Mouse (Mus musculus) midbrain, embryonic 16.5 days (tissue): Measurements from ENCODE around the gene Cntn5. TPM values are rescaled to one million over a fixed set of nuclear protein-coding genes. Genes with fewer than 3 reads are reported as not detected.

ENCODE experiments used
- ATAC-seq: fragments of 200-750 bp; cut with Nextera tagmentation; 2 replicates; pipeline ENCODE4 v1.8.0; 2017; ENCODE audit warnings: moderate TSS enrichment
- H3K27ac ChIP-seq: fragments of 300-500 bp; sonication (generic); 2 replicates; pipeline ENCODE4 v1.5.1; 2014; ENCODE audit warnings: mild to moderate bottlenecking, low read length, mixed read lengths
- H3K27me3 ChIP-seq: fragments of 300-500 bp; sonication (generic); 2 replicates; pipeline ENCODE4 v1.6.1; 2014; ENCODE audit warnings: low read depth, low read length, mixed read lengths; ENCODE audit not compliant: control insufficient read depth, insufficient read depth
- H3K36me3 ChIP-seq: fragments of 300-500 bp; sonication (generic); 2 replicates; pipeline ENCODE4 v1.6.1; 2014; ENCODE audit warnings: mild to moderate bottlenecking, low read length, moderate library complexity, mixed read lengths; ENCODE audit not compliant: control insufficient read depth, insufficient read depth
- H3K4me1 ChIP-seq: fragments of 300-500 bp; sonication (generic); 2 replicates; pipeline ENCODE4 v1.6.1; 2014; ENCODE audit warnings: mild to moderate bottlenecking, low read length, mixed read lengths; ENCODE audit not compliant: control insufficient read depth, insufficient read depth
- H3K4me2 ChIP-seq: fragments of 300-500 bp; sonication (generic); 2 replicates; pipeline ENCODE4 v1.6.1; 2014; ENCODE audit warnings: mild to moderate bottlenecking, low read length, mixed read lengths
- H3K4me3 ChIP-seq: fragments of 300-500 bp; sonication (generic); 2 replicates; pipeline ENCODE4 v1.5.1; 2014; ENCODE audit warnings: low read depth, mild to moderate bottlenecking, low read length, moderate library complexity, mixed read lengths
- H3K9ac ChIP-seq: fragments of 300-500 bp; sonication (generic); 2 replicates; pipeline ENCODE4 v1.6.1; 2014; ENCODE audit warnings: low read depth, low read length, mixed read lengths
- H3K9me3 ChIP-seq: fragments of 300-500 bp; sonication (generic); replicated peaks from 2 replicates; pipeline ENCODE4 v1.6.1; 2014; ENCODE audit warnings: mild to moderate bottlenecking, low read length, mixed read lengths; ENCODE audit not compliant: control insufficient read depth, poor library complexity, severe bottlenecking
- WGBS: fragments of 180-500 bp; shearing (Covaris S2); extraction: QIAGEN DNeasy Blood & Tissue Kit; methylation state at CpG from one replicate; pipeline ENCODE4 v1.1.7; 2014; 5-methylcytosine and 5-hydroxymethylcytosine counted together
- polyA plus RNA-seq: library from polyadenylated mRNA; unstranded; fragments of >200 nt; fragmentation: Nextera tagmentation; extraction: Ambion mirVana; gene quantifications from 2 replicates; pipeline ENCODE4 v1.2.1, GENCODE M21; 2015

Gene Cntn5
- polyA plus RNA-seq, 1 experiment from 2014 or later: 25.4 TPM

DNA sequence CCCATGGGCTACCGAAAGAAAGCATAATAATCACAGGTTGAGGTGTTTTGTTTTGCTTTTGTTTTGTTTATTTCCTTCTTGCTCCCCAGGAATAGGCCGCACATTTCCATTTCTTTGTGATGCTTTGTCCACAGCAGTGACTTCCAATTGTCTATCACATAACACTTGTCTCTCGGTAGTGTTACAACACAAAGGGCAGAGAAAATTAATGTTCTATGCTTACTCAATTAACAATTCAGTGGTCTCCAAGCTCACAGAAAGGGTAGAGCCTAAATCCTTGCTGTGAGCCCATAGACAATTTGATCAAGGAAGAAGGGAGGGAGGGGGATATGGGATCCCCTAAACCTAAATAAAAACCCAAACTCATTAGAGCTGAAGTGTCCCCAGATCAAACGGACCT, 671.2 kb downstream of the Cntn5 start:
- Histone ChIP-seq H3K27me3 (no peaks in the 10 kb centered on the region), H3K4me1 (no peaks in the 10 kb centered on the region), H3K4me2 (no peak overlapping the region), H3K27ac (no peak overlapping the region), H3K9me3 (no peaks in the 10 kb centered on the region; the same call in 1 of the 2 replicates), H3K36me3 (no peaks in the 10 kb centered on the region), H3K9ac (no peak overlapping the region), H3K4me3 (no peak overlapping the region)
- 57% methylated on average over 4 of the region's 4 CpGs for WGBS
- ATAC-seq: no peak

DNA sequence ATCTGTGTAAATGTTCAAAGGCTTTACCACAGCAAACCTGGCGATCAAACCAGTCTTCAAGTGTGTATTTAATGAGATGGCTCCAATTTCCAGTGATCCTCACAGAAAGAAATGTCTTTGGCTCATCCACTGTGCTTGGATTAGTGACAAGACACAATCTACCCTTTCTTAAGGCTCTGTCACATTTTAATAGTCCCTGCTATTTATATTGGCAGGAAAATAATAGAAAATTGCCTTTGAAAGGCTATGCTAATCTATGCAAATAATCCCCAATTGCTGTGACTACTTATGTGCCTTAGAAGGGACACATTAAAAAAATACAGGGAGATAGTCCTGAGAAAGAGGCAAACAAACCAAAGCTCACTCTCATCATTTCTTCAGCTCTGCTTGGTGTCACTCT, 672.5 kb downstream of the Cntn5 start:
- Histone ChIP-seq H3K9ac (no peak overlapping the region), H3K9me3 (no peaks in the 10 kb centered on the region), H3K27me3 (no peaks in the 10 kb centered on the region), H3K4me2 (no peak overlapping the region), H3K4me1 (no peaks in the 10 kb centered on the region), H3K27ac (no peak overlapping the region), H3K4me3 (no peak overlapping the region), H3K36me3 (no peaks in the 10 kb centered on the region)
- no peak for ATAC-seq
- 43% methylated on average over 1 of the region's 1 CpGs for WGBS

DNA sequence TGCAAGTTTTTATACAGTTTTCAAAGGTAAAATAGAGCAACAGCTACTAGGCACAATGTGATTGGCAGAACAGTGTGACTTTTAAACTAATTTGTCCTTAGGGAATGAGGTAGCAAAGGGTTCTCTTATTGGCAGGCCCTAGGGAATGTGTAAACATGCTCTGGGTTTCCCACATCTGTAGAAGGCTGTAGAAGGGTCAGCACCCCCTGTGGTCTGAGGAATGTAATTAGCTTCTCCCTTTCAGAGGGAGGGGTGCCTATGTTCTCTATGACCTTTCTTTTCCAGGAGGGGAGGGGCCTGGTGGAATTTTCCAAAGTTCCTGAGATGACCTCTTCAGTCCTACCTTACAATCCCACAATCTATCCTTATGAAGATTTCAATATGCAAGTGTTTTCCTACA, 673.6 kb downstream of the Cntn5 start:
- no peak for ATAC-seq
- H3K9ac ChIP-seq: no peak overlapping the region
- H3K4me3 ChIP-seq: no peak overlapping the region
- H3K9me3 ChIP-seq: no peaks in the 10 kb centered on the region
- no peak overlapping the region for H3K27ac ChIP-seq
- H3K27me3 ChIP-seq: no peaks in the 10 kb centered on the region
- no peaks in the 10 kb centered on the region for H3K4me1 ChIP-seq
- H3K36me3 ChIP-seq: no peaks in the 10 kb centered on the region
- H3K4me2 ChIP-seq: no peak overlapping the region

DNA sequence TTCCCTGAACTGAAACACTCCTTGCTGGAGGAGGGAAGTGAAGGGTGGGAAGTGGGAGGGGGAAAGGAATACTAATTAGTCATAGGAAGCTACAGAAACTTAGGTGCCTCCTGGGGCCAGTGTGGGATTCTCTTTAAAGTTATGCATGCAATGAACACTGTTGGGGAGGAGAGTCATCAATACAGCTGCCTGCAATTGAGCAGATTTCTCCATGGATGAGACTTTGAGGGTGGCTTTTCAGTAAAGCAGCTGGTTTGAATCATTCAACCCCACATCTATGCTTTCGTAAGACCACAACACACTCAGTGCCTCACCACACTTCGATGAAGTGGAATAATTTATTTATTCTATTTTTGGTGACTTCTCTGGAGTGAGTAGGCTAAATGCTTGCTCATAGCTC, 674.9 kb downstream of the Cntn5 start:
- no peak overlapping the region for H3K4me2 ChIP-seq
- H3K27me3 ChIP-seq: no peaks in the 10 kb centered on the region
- H3K4me3 ChIP-seq: no peak overlapping the region
- H3K27ac ChIP-seq: no peak overlapping the region
- H3K9me3 ChIP-seq: no peaks in the 10 kb centered on the region
- H3K4me1 ChIP-seq: no peaks in the 10 kb centered on the region
- no peak overlapping the region for H3K9ac ChIP-seq
- ATAC-seq: no peak
- H3K36me3 ChIP-seq: no peaks in the 10 kb centered on the region
- WGBS: 64% methylated on average over 2 of the region's 2 CpGs

DNA sequence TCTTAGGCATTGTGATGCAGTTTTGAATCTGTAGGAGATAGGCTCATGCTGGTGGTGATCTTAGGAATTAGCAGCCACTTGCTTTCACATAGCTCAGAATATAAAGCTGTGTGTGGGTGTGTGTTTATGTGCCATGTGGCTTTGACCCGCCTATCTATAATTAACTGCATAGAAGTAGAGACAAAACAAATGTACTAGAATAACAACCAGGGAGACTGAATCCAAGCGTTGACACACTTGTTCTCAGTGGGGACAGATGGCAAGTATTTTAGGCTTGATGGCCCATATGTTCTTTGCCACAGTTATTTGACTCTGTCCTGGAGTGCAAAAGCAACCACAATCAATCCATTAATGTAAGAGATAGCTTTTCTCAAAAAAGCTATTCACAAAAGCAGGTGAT, 678.6 kb downstream of the Cntn5 start:
- 60% methylated on average over 2 of the region's 2 CpGs for WGBS
- Histone ChIP-seq H3K9ac (no peak overlapping the region), H3K4me3 (no peak overlapping the region), H3K4me1 (no peaks in the 10 kb centered on the region), H3K36me3 (no peaks in the 10 kb centered on the region), H3K4me2 (no peak overlapping the region), H3K27me3 (no peaks in the 10 kb centered on the region), H3K9me3 (no peaks in the 10 kb centered on the region), H3K27ac (no peak overlapping the region)
- no peak for ATAC-seq

DNA sequence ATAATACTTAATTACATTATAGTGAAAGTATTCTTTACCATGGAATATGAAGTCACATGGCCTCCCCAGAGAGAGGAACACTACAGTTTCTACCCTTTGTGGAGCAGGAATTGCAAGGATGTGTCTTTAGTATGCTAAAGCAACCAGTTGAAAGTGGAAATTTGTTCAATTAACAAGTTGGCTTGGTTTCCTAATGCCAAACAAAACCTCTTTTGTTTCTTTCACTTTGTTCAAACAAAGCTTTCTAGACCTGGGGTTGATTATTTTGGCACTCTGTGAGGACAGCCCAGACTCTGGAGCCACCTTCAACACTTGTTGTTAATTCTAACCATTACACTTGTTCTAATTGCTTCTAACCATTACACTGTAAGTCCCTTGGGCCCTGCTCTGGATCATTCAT, 718.5 kb downstream of the Cntn5 start:
- no peaks in the 10 kb centered on the region for H3K4me1 ChIP-seq
- ATAC-seq: no peak

DNA sequence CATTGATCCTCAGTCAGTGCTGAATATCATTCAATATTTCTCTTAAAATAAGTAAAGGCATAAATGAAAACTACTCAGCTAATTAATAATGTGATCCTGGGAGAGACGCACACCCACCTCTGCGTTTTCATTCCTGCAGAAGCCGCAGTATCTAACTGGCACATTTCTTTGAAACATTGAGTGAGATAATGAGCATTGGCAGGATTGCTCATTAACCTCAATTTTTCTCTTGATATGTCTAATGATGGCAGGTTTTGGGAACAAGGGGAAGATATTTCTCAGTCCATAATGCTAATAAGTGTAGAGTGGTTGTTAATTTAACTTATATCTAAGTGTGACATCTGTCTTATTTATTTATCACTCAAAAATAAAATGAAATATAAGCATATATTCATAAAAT, 734.0 kb downstream of the Cntn5 start:
- Histone ChIP-seq H3K36me3 (no peaks in the 10 kb centered on the region), H3K4me3 (no peak overlapping the region), H3K4me1 (no peaks in the 10 kb centered on the region), H3K27ac (no peak overlapping the region), H3K9me3 (no peaks in the 10 kb centered on the region), H3K4me2 (no peak overlapping the region), H3K27me3 (no peaks in the 10 kb centered on the region), H3K9ac (no peak overlapping the region)
- no peak for ATAC-seq
- WGBS: 78% methylated on average over 3 of the region's 3 CpGs

More for the DNA sequence above, 718.5 kb downstream of the Cntn5 start:
- H3K9ac ChIP-seq: no peak overlapping the region
- H3K27me3 ChIP-seq: no peaks in the 10 kb centered on the region
- H3K36me3 ChIP-seq: no peaks in the 10 kb centered on the region
- H3K27ac ChIP-seq: no peak overlapping the region
- no peaks in the 10 kb centered on the region for H3K9me3 ChIP-seq
- H3K4me2 ChIP-seq: no peak overlapping the region
- no peak overlapping the region for H3K4me3 ChIP-seq

DNA sequence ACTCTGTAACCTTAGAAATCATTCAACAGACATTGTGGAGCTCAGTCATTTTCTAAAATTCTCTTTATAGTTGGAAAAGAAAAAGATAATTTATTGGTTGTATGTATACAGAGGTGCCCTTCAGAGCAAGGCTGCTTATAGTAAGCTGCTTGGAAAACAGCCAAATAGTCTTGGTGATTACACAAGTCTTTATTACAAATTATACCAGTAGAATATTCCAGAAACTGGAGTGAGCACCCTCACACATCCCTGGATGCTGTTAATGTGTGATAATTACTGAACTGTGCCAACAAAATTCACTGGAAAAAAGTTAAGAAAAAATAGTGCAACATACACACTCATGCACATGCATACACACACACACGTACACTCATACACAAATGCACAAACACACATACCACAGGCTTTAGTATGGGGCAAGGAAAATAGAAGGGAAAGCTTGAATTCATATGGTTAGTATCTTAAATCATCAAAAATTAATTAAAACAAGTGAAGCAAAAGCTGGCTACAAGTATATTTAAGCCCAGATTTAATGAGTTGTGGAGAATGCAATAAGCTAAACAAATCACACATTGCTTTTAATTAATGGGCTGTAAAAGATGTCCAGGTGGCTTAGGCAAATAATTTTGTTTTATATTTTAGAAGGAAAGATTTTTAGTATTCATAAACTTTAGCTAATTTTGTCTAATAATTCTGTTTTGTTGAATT, 783.1 kb downstream of the Cntn5 start:
- no peaks in the 10 kb centered on the region for H3K27me3 ChIP-seq
- H3K27ac ChIP-seq: no peak overlapping the region
- no peaks in the 10 kb centered on the region for H3K4me1 ChIP-seq
- no peak overlapping the region for H3K9ac ChIP-seq
- no peak overlapping the region for H3K4me2 ChIP-seq
- WGBS: 92% methylated on average over 1 of the region's 1 CpGs
- H3K9me3 ChIP-seq: no peaks in the 10 kb centered on the region
- H3K36me3 ChIP-seq: no peaks in the 10 kb centered on the region
- no peak overlapping the region for H3K4me3 ChIP-seq
- ATAC-seq: no peak

DNA sequence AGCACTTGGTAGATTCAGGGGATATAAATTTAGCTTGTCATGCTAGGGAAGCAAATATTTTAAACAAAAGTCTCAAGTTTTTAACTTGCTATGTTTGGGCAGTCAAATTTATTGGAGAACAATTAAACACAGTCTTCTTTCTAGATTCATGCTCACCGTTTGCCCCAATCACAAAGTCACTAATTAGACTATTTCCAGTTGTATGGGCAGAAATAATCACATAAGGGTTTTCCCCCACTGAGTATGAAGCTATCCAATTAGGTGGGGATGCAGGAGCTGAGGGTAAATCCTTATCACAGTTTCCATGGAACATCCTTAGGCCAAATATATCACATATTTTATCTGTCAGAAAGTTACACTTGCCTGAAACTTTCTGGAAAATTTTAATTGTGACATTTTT, 788.0 kb downstream of the Cntn5 start:
- Histone ChIP-seq H3K4me2 (no peak overlapping the region), H3K27ac (no peak overlapping the region), H3K36me3 (no peaks in the 10 kb centered on the region), H3K9me3 (no peaks in the 10 kb centered on the region), H3K27me3 (no peaks in the 10 kb centered on the region), H3K4me1 (no peaks in the 10 kb centered on the region), H3K9ac (no peak overlapping the region), H3K4me3 (no peak overlapping the region)
- ATAC-seq: no peak
- 51% methylated on average over 1 of the region's 1 CpGs for WGBS
